Mouse (Mus musculus) CH12.LX (cell line): Measurements from ENCODE around the gene Slc35f6. TPM values are rescaled to one million over a fixed set of nuclear protein-coding genes. Genes with fewer than 3 reads are reported as not detected.

ENCODE experiments used
- DNase-seq: peaks from one replicate; pipeline ENCODE4 v3.0.0-alpha.2; 2013; ENCODE audit errors: extremely low read depth
- H3K27ac ChIP-seq: 2 replicates; pipeline ENCODE4 v1.5.1; 2012; ENCODE audit warnings: low read depth, mild to moderate bottlenecking, control low read depth, moderate library complexity; ENCODE audit not compliant: insufficient read depth
- H3K27me3 ChIP-seq: replicated peaks from 2 replicates; pipeline ENCODE3; 2012; ENCODE audit warnings: inconsistent platforms
- H3K36me3 ChIP-seq, 2 experiments: replicated peaks in 1 of 2; 2 replicates each; pipeline versions ENCODE3 to v1.6.1; 2012; ENCODE audit warnings: inconsistent platforms in 1 of 2, low read length in 1 of 2, mild to moderate bottlenecking in 1 of 2, mixed read lengths in 1 of 2, moderate library complexity in 1 of 2; ENCODE audit not compliant: control insufficient read depth in 1 of 2, insufficient read depth in 1 of 2
- H3K4me1 ChIP-seq, 2 experiments: 2 replicates each; pipeline ENCODE4 v1.6.1; 2012; ENCODE audit warnings: inconsistent platforms in 1 of 2, moderate library complexity in 1 of 2; ENCODE audit not compliant: insufficient read depth in 2 of 2, control insufficient read depth in 1 of 2
- H3K4me2 ChIP-seq: 2 replicates; pipeline ENCODE4 v1.6.1; 2012; ENCODE audit warnings: low read depth, mild to moderate bottlenecking, control low read depth; ENCODE audit not compliant: poor library complexity, insufficient read depth, severe bottlenecking
- H3K4me3 ChIP-seq, 3 experiments: fragments of 150-350 bp in 1 of 3; sonication (generic) in 1 of 3; replicated peaks in 1 of 3; 2 replicates each; pipeline versions ENCODE3 to v1.5.1; 2011 to 2012; ENCODE audit warnings: low read depth in 2 of 3, low read length in 2 of 3, mild to moderate bottlenecking in 2 of 3, moderate library complexity in 2 of 3, control low read depth in 1 of 3, improper control_type of control experiment in 1 of 3, inconsistent platforms in 1 of 3, mixed read lengths in 1 of 3; ENCODE audit not compliant: poor library complexity in 1 of 3
- H3K79me2 ChIP-seq: replicated peaks from 2 replicates; pipeline ENCODE4 v1.6.1; 2012; ENCODE audit warnings: mild to moderate bottlenecking, moderate library complexity; ENCODE audit not compliant: control insufficient read depth, poor library complexity, insufficient read depth, severe bottlenecking; ENCODE audit errors: extremely low read depth
- H3K9ac ChIP-seq: 2 replicates; pipeline ENCODE4 v1.6.1; 2012; ENCODE audit warnings: low read depth, mild to moderate bottlenecking, control low read depth, moderate library complexity; ENCODE audit not compliant: insufficient read depth
- H3K9me3 ChIP-seq: replicated peaks from 2 replicates; pipeline ENCODE3; 2012; ENCODE audit warnings: low read length, inconsistent platforms, mixed read lengths
- CHD2 ChIP-seq: IDR thresholded peaks from 2 replicates; pipeline ENCODE4 v1.6.1; 2011; ENCODE audit warnings: low read length, improper control_type of control experiment
- E2F4 ChIP-seq: IDR thresholded peaks from 2 replicates; pipeline ENCODE4 v1.6.1; 2011; ENCODE audit warnings: low read depth, low read length, improper control_type of control experiment; ENCODE audit not compliant: insufficient replicate concordance
- ELF1 ChIP-seq: IDR thresholded peaks from 2 replicates; pipeline ENCODE4 v1.6.1; 2014; ENCODE audit warnings: low read depth, mild to moderate bottlenecking, inconsistent platforms, low read length, improper control_type of control experiment
- EP300 ChIP-seq: IDR thresholded peaks from 2 replicates; pipeline ENCODE4 v1.6.1; 2011; ENCODE audit warnings: low read length, improper control_type of control experiment
- ETS1 ChIP-seq: conservative IDR thresholded peaks from 2 replicates; pipeline ENCODE4 v1.6.1; 2012; ENCODE audit warnings: low read depth, mild to moderate bottlenecking, inconsistent platforms, low read length, improper control_type of control experiment, moderate library complexity
- HCFC1 ChIP-seq: IDR thresholded peaks from 2 replicates; pipeline ENCODE4 v1.6.1; 2012; ENCODE audit warnings: low read depth, mild to moderate bottlenecking, inconsistent platforms, low read length, improper control_type of control experiment
- IRF4 ChIP-seq: IDR thresholded peaks from 2 replicates; pipeline ENCODE4 v1.6.1; 2014; ENCODE audit warnings: low read depth, mild to moderate bottlenecking, inconsistent platforms, low read length, improper control_type of control experiment
- JUND ChIP-seq: conservative IDR thresholded peaks from 2 replicates; pipeline ENCODE4 v1.6.1; 2011; ENCODE audit warnings: low read depth, low read length, improper control_type of control experiment
- KAT2A ChIP-seq: IDR thresholded peaks from 2 replicates; pipeline ENCODE4 v1.6.1; 2012; ENCODE audit warnings: low read length, improper control_type of control experiment, inconsistent platforms; ENCODE audit not compliant: insufficient replicate concordance
- MAFK ChIP-seq: IDR thresholded peaks from 2 replicates; pipeline ENCODE4 v1.6.1; 2011; ENCODE audit warnings: low read length, improper control_type of control experiment; ENCODE audit not compliant: insufficient replicate concordance
- MAX ChIP-seq: IDR thresholded peaks from 2 replicates; pipeline ENCODE4 v1.6.1; 2011; ENCODE audit warnings: low read length, improper control_type of control experiment
- MAZ ChIP-seq: IDR thresholded peaks from 2 replicates; pipeline ENCODE4 v1.6.1; 2012; ENCODE audit warnings: low read depth, mild to moderate bottlenecking, inconsistent platforms, low read length, improper control_type of control experiment, moderate library complexity
- MYC ChIP-seq: IDR thresholded peaks from 2 replicates; pipeline ENCODE4 v1.6.1; 2011; ENCODE audit warnings: low read depth, mild to moderate bottlenecking, improper control_type of control experiment, low read length
- NELFE ChIP-seq: IDR thresholded peaks from 2 replicates; pipeline ENCODE4 v1.6.1; 2011; ENCODE audit warnings: low read depth, low read length, improper control_type of control experiment
- NRF1 ChIP-seq: IDR thresholded peaks from 2 replicates; pipeline ENCODE4 v1.6.1; 2014; ENCODE audit warnings: low read depth, mild to moderate bottlenecking, inconsistent platforms, low read length, improper control_type of control experiment, moderate library complexity
- PAX5 ChIP-seq: IDR thresholded peaks from 2 replicates; pipeline ENCODE4 v1.6.1; 2012; ENCODE audit warnings: low read length, inconsistent platforms, mixed read lengths
- POLR2A ChIP-seq: IDR thresholded peaks from 2 replicates; pipeline ENCODE4 v1.6.1; 2011; ENCODE audit warnings: low read depth, mild to moderate bottlenecking, improper control_type of control experiment, low read length
- RAD21 ChIP-seq: IDR thresholded peaks from 2 replicates; pipeline ENCODE4 v1.6.1; 2011; ENCODE audit warnings: low read depth, mild to moderate bottlenecking, low read length, improper control_type of control experiment, moderate library complexity
- RCOR1 ChIP-seq: conservative IDR thresholded peaks from 2 replicates; pipeline ENCODE4 v1.6.1; 2012; ENCODE audit warnings: low read depth, mild to moderate bottlenecking, inconsistent platforms, low read length, improper control_type of control experiment
- SIN3A ChIP-seq: IDR thresholded peaks from 2 replicates; pipeline ENCODE4 v1.6.1; 2012; ENCODE audit warnings: low read length, improper control_type of control experiment, inconsistent platforms
- SMC3 ChIP-seq: IDR thresholded peaks from 2 replicates; pipeline ENCODE4 v1.6.1; 2011; ENCODE audit warnings: low read depth, low read length, improper control_type of control experiment
- TBP ChIP-seq: conservative IDR thresholded peaks from 2 replicates; pipeline ENCODE4 v1.6.1; 2011; ENCODE audit warnings: low read depth, low read length, improper control_type of control experiment
- ZMIZ1 ChIP-seq: IDR thresholded peaks from 2 replicates; pipeline ENCODE4 v1.6.1; 2012; ENCODE audit warnings: low read depth, mild to moderate bottlenecking, inconsistent platforms, low read length, improper control_type of control experiment
- ZNF384 ChIP-seq: IDR thresholded peaks from 2 replicates; pipeline ENCODE4 v1.6.1; 2012; ENCODE audit warnings: low read depth, low read length, improper control_type of control experiment, inconsistent platforms
- dilution Hi-C: fragments of 300-500 bp; cut with MboI; formaldehyde crosslinking; loops from 2 replicates; pipeline ENCODE4 v1.14.3; 2020; ENCODE audit warnings: low sequenced_read_pairs; ENCODE audit not compliant: extremely low pct_unique_long_range_greater_than_20kb, extremely low pct_ligation_motif_present
- in situ Hi-C: fragments of 300-500 bp; cut with MboI; formaldehyde crosslinking; loops from 3 replicates; pipeline ENCODE4 v1.14.3; 2019; ENCODE audit warnings: low sequenced_read_pairs, low pct_ligation_motif_present, low pct_unique_long_range_greater_than_20kb, mixed read lengths
- polyA plus RNA-seq: library from polyadenylated mRNA; unstranded; fragments of >175 nt; gene quantifications from 2 replicates; pipeline ENCODE4 v1.2.1, GENCODE M21; 2012; ENCODE audit warnings: low read depth; ENCODE audit not compliant: insufficient read length
- total RNA-seq, 2 experiments: library from RNA; depleted of rRNA; stranded (reverse); fragments of 300-350 nt in 1 of 2; fragments of >200 nt in 1 of 2; gene quantifications; 2 replicates each; pipeline ENCODE4 v1.2.3; 2012 to 2014

Gene Slc35f6
- total and polyA plus RNA-seq, 3 experiments = 8.9 to 9.5 (median 9.0) TPM

DNA sequence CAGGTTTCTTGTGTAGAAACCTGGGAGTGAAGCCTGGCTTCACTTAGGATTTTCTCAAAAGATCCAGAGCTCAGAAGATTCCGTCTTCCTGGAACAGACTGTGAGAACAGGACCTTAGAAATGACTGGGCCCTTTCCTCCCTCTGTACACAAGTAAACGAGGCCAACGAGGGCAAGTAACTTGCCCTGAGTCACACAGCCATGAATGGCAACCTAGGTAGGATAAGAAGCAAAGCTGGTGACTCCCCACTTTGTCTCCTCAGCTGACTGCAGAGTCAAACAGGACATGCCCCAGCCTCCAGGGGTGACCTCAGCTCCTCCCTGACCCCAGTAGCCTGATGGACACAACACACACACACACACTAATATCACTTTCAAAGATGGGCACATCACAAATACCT, 22.4 kb upstream of the Slc35f6 start:
- H3K27ac ChIP-seq = no peak overlapping the region
- H3K27me3 ChIP-seq = peaks cover 2% of the 10 kb centered on the region
- H3K4me2 ChIP-seq = no peak overlapping the region
- H3K79me2 ChIP-seq = no peaks in the 10 kb centered on the region
- H3K9ac ChIP-seq = no peak overlapping the region
- DNase-seq = no peak
- dilution Hi-C loops = loop anchor here (25.0 kb wide), 1 partner anchor 88 kb away; the partner anchor contains the start of gene Cib4
- in situ Hi-C loops = no loop called here
- TF ChIP-seq HCFC1 (no peak), ELF1 (no peak), EP300 (no peak), PAX5 (no peak), SIN3A (no peak), RCOR1 (no peak), MYC (no peak), ZMIZ1 (no peak), ETS1 (no peak), ZNF384 (no peak), MAX (no peak), MAFK (no peak), NELFE (no peak), JUND (no peak), KAT2A (no peak), CHD2 (no peak), TBP (no peak), MAZ (no peak), POLR2A (no peak), IRF4 (no peak)
- no peaks in the 10 kb centered on the region for H3K36me3 ChIP-seq
- H3K4me1 ChIP-seq = peaks cover 9 to 30% of the 10 kb centered on the region in 2 experiments
- H3K4me3 ChIP-seq = no peak overlapping the region
- H3K9me3 ChIP-seq = peaks cover 6% of the 10 kb centered on the region

GRCm38 (mm10) chr5:30626331-30627105, 21.2 kb upstream of the Slc35f6 start:
- dilution Hi-C loops = loop anchor here (25.0 kb wide), 1 partner anchor 89 kb away; the partner anchor contains the start of gene Cib4
- H3K9me3 ChIP-seq = peaks cover 6% of the 10 kb centered on the region

More at GRCm38 (mm10) chr5:30626331-30627105, 21.2 kb upstream of the Slc35f6 start:
- Histone ChIP-seq H3K4me3 (no peak overlapping the region), H3K4me2 (no peak overlapping the region), H3K27me3 (peaks cover 2% of the 10 kb centered on the region), H3K79me2 (no peaks in the 10 kb centered on the region), H3K27ac (no peak overlapping the region), H3K9ac (no peak overlapping the region), H3K4me1 (peaks cover 6 to 30% of the 10 kb centered on the region in 2 experiments; a peak in 3 of 4 replicates)
- DNase-seq = no peak
- TF ChIP-seq SMC3 (no peak), NRF1 (no peak), RAD21 (no peak), E2F4 (no peak), MAX (no peak), MYC (no peak)
- TF ChIP-seq, all 38 proteins: peak for 0
- in situ Hi-C loops = no loop called here
- H3K36me3 ChIP-seq = no peaks in the 10 kb centered on the region
